Mouse (Mus musculus) Muller cell, postnatal 12 days (primary cell): ENCODE results near the gene Olfm2.

ENCODE experiments used
- DNase-seq: peaks from one replicate; pipeline ENCODE4 v3.0.0-alpha.2; 2015; ENCODE audit errors: inconsistent ontology term

Gene Olfm2

GRCm38 (mm10) chr9:20746017-20746660, at the start of gene Olfm2:
TSS of gene Olfm2 (minus strand) at chr9:20746349.
- DNase-seq, result peak; percentile 50

GRCm38 (mm10) chr9:20794108-20794806, 48.1 kb upstream of the Olfm2 start:
- DNase-seq, result peak; percentile 92

GRCm38 (mm10) chr9:20790345-20790744, 44.2 kb upstream of the Olfm2 start:
- DNase-seq, result no peak

GRCm38 (mm10) chr9:20789651-20790050, 43.5 kb upstream of the Olfm2 start:
- no peak for DNase-seq

GRCm38 (mm10) chr9:20787992-20788391, 41.8 kb upstream of the Olfm2 start:
- DNase-seq, result no peak

- no peak for DNase-seq
These were observed 38.9 kb upstream of the Olfm2 start for GRCm38 (mm10) chr9:20785055-20785454.

- DNase-seq, result no peak
These were observed 35.1 kb upstream of the Olfm2 start for GRCm38 (mm10) chr9:20781286-20781685.

- DNase-seq, result no peak
These were observed 19.1 kb upstream of the Olfm2 start for GRCm38 (mm10) chr9:20765274-20765673.

- no peak for DNase-seq
These were observed 16.9 kb upstream of the Olfm2 start for GRCm38 (mm10) chr9:20763099-20763498.

GRCm38 (mm10) chr9:20762197-20762961, 16.2 kb upstream of the Olfm2 start:
- DNase-seq, result no peak

- no peak for DNase-seq
These were observed 15.2 kb upstream of the Olfm2 start for GRCm38 (mm10) chr9:20761388-20761787.

- DNase-seq, result peak; percentile 86
These were observed 14.7 kb upstream of the Olfm2 start for GRCm38 (mm10) chr9:20760813-20761212.

GRCm38 (mm10) chr9:20758896-20759295, 12.7 kb upstream of the Olfm2 start:
- no peak for DNase-seq

- DNase-seq, result no peak
These were observed 12.1 kb upstream of the Olfm2 start for GRCm38 (mm10) chr9:20758243-20758642.

GRCm38 (mm10) chr9:20757087-20757955, 11.2 kb upstream of the Olfm2 start:
- no peak for DNase-seq

GRCm38 (mm10) chr9:20756081-20756700, 10.0 kb upstream of the Olfm2 start:
- no peak for DNase-seq

GRCm38 (mm10) chr9:20754335-20754734, 8.2 kb upstream of the Olfm2 start:
- no peak for DNase-seq

GRCm38 (mm10) chr9:20751477-20752029, 5.4 kb upstream of the Olfm2 start:
- no peak for DNase-seq

GRCm38 (mm10) chr9:20749213-20749612, 3.1 kb upstream of the Olfm2 start:
- DNase-seq, result no peak

- DNase-seq, result no peak
These were observed 2.4 kb upstream of the Olfm2 start for GRCm38 (mm10) chr9:20748540-20748939.

GRCm38 (mm10) chr9:20747682-20748081, 1.5 kb upstream of the Olfm2 start:
- DNase-seq, result no peak
